Mouse (Mus musculus) lung, postnatal 36 days (tissue): Measurements from ENCODE around the gene Fbxl16.
A peak's percentile ranks its signal among the peaks of the same experiment; 100 is the strongest.
"Not testable (repeated sequence)": the region's sequence is repeated elsewhere in the genome, so short reads cannot be mapped to it uniquely, and the experiment has no call there.

Experiments
- DNase-seq: peaks from one replicate; pipeline ENCODE4 v3.0.0; 2022; ENCODE audit warnings: mixed read lengths

The Fbxl16 gene

GRCm38 (mm10) chr17:25796211-25796771, 12.6 kb upstream of the Fbxl16 start:
- DNase-seq: no peak

- DNase-seq: peak; percentile 92
Observed at GRCm38 (mm10) chr17:25796951-25797369, 11.9 kb upstream of the Fbxl16 start, which contains the start of gene Metrn. Gene Metrn (minus strand): TSS chr17:25797136.

GRCm38 (mm10) chr17:25801029-25801428, 7.9 kb upstream of the Fbxl16 start:
- DNase-seq: peak; percentile 90

DNA sequence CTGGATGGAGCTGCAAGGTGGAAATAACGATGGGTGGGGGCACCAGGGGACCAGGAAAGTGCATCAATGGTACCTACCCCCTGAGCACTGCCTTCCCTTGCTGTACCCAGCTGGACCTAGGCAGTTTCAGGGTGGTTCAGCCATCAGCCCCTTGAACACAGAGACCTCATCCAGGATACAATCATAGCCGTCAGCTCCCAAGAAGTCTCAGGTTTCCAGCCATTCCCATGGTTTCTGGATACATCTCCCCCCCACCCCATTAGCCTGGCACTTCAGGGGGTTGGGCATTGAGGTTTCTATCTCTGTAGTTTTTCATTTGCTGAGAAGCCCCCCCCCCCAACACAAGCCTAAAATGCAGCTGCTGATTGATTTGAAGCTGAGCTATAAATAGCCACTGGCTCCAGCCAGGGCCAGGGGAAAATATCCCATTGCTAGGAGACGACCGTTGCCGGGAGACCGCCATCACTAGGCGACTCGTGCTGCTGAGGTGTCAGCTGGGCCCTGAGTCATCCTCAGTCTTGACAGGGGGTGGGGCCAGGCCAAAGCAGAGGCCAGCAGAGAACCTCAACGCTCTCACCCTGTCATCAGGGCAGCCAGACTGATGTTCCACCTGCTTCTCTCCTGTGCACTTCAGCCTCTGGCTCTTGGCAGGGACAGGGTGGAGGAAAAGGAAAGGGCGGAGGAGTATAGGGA, 5.9 kb upstream of the Fbxl16 start:
- no peak for DNase-seq

GRCm38 (mm10) chr17:25806507-25806906, 2.4 kb upstream of the Fbxl16 start:
- DNase-seq: no peak

- DNase-seq: not testable (repeated sequence)
Observed at GRCm38 (mm10) chr17:25807452-25807851, 1.4 kb upstream of the Fbxl16 start.

GRCm38 (mm10) chr17:25808028-25808427, 857 bp upstream of the Fbxl16 start:
- no peak for DNase-seq

- DNase-seq: no peak
Observed at GRCm38 (mm10) chr17:25809606-25810340, 888 bp downstream of the Fbxl16 start.

- no peak for DNase-seq
Observed at GRCm38 (mm10) chr17:25810890-25811289, 2.0 kb downstream of the Fbxl16 start.

GRCm38 (mm10) chr17:25813471-25813870, 4.6 kb downstream of the Fbxl16 start:
- peak; percentile 86 for DNase-seq

DNA sequence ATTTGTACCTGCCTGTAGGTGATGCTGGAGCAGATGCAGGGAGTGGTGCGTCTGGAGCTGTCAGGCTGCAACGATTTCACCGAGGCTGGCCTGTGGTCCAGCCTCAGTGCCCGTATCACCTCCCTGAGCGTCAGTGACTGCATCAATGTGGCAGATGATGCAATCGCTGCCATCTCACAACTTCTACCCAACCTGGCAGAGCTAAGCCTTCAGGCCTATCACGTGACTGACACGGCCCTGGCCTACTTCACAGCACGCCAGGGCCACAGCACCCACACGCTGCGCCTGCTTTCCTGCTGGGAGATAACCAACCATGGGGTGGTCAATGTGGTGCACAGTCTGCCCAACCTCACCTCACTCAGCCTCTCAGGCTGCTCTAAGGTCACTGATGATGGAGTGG, 8.8 kb downstream of the Fbxl16 start:
- no peak for DNase-seq

GRCm38 (mm10) chr17:25818851-25819780, 10.2 kb downstream of the Fbxl16 start:
- no peak for DNase-seq

DNA sequence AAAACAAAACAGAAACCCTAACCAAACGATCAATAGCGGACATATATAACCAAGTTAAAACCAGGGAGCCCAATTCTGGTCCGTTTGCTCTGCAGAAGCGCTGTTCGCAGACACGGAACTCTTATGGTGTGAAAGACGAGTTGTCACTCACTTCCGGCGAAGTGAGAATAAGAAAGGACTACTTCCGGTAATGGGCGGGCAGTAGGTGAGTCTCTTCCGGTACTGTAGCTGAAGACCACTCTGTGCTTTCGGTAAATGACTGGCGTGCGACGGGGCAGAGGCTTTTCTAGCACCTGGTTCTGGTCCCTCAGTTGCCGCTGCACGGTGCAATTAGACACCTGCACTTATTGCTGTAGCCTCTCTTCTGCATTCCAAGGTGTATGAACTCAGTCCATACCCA, 14.6 kb downstream of the Fbxl16 start, which contains the start of gene Wdr24:
Wdr24 (plus strand) TSS at position 176 of the 400 bp plus-strand sequence.
- DNase-seq: peak; percentile 89

GRCm38 (mm10) chr17:25824362-25825142, 15.7 kb downstream of the Fbxl16 start:
- DNase-seq: no peak

DNA sequence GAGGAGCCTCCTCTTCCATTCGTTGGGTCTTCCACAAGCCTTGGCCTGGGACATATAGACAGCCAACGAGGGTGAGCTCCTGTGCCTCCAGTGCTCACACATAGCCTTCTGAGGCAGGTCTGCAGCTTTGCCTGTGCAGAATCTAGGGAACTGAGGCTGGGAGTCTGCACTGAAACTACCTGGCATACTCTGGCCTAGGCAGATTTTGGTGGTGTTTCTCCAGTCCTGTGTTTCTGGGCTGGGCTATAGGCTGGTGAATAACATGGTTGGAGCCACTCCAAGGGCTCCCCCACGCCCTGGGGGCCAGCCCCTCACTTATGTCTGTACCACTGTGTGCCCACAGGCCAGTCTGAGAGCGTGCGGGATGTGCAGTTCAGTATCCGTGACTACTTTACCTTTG, 16.4 kb downstream of the Fbxl16 start:
- no peak for DNase-seq

DNA sequence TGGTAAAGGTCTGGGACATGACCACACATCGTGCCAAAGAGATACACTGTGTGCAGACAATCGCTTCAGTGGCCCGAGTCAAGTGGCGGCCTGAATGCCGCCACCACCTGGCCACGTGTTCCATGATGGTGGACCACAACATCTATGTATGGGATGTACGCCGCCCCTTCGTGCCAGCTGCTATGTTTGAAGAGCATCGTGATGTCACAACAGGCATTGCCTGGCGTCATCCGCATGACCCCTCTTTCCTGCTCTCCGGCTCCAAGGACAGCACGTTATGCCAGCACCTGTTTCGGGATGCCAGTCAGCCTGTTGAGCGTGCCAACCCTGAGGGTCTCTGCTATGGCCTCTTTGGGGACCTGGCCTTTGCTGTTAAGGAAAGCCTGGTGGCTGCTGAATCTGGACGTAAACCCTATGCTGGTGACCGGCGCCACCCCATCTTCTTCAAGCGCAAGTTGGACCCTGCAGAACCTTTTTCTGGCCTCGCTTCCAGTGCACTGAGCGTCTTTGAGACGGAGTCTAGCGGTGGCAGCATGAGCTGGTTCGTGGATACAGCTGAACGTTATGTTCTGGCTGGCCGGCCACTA, 17.2 kb downstream of the Fbxl16 start:
- DNase-seq: no peak

GRCm38 (mm10) chr17:25827011-25827410, 18.1 kb downstream of the Fbxl16 start:
- no peak for DNase-seq

- no peak for DNase-seq
Observed at GRCm38 (mm10) chr17:25827546-25828222, 18.8 kb downstream of the Fbxl16 start.

- no peak for DNase-seq
Observed at GRCm38 (mm10) chr17:25828223-25828594, 19.3 kb downstream of the Fbxl16 start.

- DNase-seq: peak; percentile 83
Observed at GRCm38 (mm10) chr17:25828712-25829557, 20.1 kb downstream of the Fbxl16 start, which contains the start of gene Jmjd8. Gene Jmjd8 (plus strand): TSS chr17:25828867.
